Mouse (Mus musculus): ENCODE results near the gene Sh3bp1.

DNA sequence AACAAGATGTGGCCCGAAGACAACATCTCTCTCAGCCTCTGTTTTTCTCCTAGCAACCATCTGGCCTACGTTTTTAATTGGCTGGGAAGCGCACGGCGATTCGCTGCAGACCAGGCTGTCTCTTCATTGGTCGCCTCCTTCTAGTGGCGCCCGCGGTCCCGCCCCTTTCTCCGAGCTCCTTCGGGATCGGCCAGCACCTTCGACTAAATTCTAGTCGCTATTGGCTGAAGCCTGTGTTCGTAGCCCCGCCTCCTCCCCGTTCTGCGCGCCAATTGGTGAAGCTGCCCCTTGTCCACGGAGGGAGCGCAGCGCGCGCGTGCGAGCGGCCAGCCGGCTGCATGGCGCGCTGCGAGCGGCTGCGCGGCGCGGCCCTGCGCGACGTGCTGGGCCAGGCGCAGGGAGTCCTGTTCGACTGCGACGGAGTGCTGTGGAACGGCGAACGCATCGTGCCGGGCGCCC is 14.1 kb downstream of the Sh3bp1 start, which contains the start of gene Pdxp:
- TF ChIP-seq POLR2A (IDR thresholded peaks at IDR 0.05; ENCODE audit: low read depth, low read length) (no peak), CTCF (conservative IDR thresholded peaks at IDR 0.05; ENCODE audit: insufficient read depth, insufficient read length, low read depth, low read length) (no peak)
